Mouse (Mus musculus) left cerebral cortex, adult 18-20 months (tissue): Measurements from ENCODE around the gene Sos1. TPM values are rescaled to one million over a fixed set of nuclear protein-coding genes. Genes with fewer than 3 reads are reported as not detected.

ENCODE experiments used
- DNase-seq, 2 experiments: peaks; one replicate each; pipeline ENCODE4 v3.0.0; 2021 to 2022; ENCODE audit warnings: low spot score in 2 of 2, mixed read lengths in 1 of 2
- long read RNA-seq, 2 experiments: library from polyadenylated mRNA; stranded (forward); transcript quantifications; one replicate each; pipeline ENCODE4 v2.0.0; 2021
- total RNA-seq, 2 experiments: library from RNA; stranded (reverse); gene quantifications; 2 replicates each; pipeline ENCODE4 v1.2.3; 2021

Sos1 gene
- total RNA-seq, result 10 to 100 TPM; 33.7 to 35.4 TPM
- long read RNA-seq, experiment 1, full-length matches to known transcripts, result 4 of 10 reads
- long read RNA-seq, experiment 1, partial matches to known transcripts, result 4 of 10 reads
- long read RNA-seq, experiment 1, other reads (novel, unspliced or antisense), result 2 of 10 reads
- long read RNA-seq, experiment 2, full-length matches to known transcripts, result 2 of 2 reads
- long read RNA-seq, experiment 2, partial matches to known transcripts, result 0 of 2 reads
- long read RNA-seq, experiment 2, other reads (novel, unspliced or antisense), result 0 of 2 reads

GRCm38 (mm10) chr17:80480031-80480854 lies at the start of gene Sos1:
TSS of gene Sos1 (minus strand) at chr17:80480453.
- DNase-seq, result peak; percentile 96 to 97

DNA sequence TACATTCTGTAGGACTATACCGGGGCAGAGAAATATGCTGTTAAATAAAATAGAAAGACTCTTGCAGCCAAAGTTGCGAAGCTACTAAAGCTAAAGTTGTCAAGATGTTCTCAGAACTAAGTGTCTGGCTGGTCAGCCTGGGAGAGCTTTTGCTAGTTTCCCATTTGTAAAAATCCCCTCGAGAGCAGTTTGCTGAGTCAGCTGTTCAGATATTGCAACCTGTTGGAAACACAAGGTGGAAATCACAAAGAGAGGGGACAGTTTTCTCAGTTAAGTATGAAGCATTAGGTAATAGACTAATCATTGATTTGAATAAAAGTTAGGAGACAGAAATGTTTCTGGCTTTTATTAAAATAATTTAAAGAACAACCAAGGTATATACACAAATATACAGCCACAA lies 43.0 kb upstream of the Sos1 start:
- DNase-seq, result no peak

DNA sequence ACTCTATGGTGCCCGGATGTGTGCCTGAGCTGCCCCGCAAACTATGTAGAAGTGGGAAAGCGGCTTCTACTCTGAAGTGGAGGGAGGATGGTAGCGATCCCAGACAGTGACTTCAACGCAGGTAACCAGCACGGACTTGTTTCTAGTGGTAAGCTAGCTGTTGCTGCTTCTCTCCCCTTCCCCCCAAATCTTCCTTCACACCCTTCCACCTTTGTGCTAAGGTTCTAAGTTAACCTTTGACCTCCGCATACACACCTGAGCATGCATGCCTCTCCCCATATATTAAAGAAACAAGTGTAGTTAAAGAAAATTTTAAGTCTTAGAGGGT lies 41.9 kb upstream of the Sos1 start:
- DNase-seq, result no peak

GRCm38 (mm10) chr17:80521521-80522228 lies 41.4 kb upstream of the Sos1 start:
- DNase-seq, result no peak

DNA sequence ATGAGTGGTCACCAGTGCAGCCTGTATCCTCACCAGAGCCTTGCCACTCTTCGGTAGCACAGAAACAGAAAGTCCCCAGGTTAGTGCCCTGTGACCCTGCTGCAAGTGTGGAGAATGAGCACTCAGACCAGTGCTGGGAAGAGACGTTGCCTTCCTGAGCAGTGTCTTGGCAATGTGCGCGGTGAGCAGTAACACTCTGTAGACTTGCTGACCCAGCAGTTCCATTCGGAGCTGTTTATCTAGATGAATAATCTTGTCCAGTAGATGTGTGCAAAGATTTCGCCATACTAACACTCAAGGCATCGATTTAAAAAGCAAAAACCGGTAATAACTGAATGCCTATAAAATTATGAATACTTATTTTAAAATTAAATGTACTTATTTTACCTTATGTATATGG lies 40.3 kb upstream of the Sos1 start:
- DNase-seq, result no peak

GRCm38 (mm10) chr17:80518811-80519210 lies 38.6 kb upstream of the Sos1 start:
- DNase-seq, result no peak

DNA sequence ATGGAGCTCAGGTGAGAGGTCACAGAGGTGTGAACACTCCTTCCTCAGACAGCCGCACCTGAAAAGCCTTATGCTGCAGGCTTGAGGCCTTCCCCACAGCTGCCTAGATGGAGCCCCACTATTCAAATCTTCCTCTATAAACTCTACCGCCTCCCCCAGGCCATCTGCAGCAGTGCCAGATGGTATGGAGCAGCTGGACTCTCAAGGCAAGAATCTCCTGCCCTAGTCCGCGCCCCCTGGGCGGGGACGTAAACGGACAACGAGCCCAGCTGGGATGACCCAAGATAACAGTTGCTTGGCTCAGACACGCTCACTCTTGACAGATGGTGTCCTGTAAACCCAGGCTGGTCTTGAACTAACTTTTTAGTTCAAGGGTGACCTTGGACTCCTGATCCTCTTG lies 37.0 kb upstream of the Sos1 start:
- no peak for DNase-seq

- no peak for DNase-seq
Measured at GRCm38 (mm10) chr17:80515956-80516355, 35.7 kb upstream of the Sos1 start.

DNA sequence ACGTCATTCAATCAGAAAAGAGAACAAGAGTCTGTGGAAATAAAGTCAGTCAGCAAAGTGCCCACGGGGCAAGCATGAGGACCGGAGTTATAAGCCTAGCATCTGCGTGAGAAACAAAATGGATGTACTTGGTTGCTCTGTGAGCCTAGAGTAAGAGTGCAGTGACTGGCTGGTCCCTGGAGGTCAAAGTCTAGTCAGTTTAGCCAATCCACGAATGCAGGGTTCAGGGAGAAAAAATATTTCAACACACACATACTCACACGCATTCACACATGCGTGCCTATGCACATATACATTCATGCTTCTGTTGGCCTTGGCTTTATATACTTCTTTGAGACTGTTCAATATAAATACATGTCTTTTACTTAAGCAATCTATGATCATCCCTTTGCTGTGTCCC lies 35.3 kb upstream of the Sos1 start:
- DNase-seq, result no peak

GRCm38 (mm10) chr17:80513766-80514165 lies 33.5 kb upstream of the Sos1 start:
- no peak for DNase-seq

- no peak for DNase-seq
Measured at GRCm38 (mm10) chr17:80510459-80510855, 30.2 kb upstream of the Sos1 start.

DNA sequence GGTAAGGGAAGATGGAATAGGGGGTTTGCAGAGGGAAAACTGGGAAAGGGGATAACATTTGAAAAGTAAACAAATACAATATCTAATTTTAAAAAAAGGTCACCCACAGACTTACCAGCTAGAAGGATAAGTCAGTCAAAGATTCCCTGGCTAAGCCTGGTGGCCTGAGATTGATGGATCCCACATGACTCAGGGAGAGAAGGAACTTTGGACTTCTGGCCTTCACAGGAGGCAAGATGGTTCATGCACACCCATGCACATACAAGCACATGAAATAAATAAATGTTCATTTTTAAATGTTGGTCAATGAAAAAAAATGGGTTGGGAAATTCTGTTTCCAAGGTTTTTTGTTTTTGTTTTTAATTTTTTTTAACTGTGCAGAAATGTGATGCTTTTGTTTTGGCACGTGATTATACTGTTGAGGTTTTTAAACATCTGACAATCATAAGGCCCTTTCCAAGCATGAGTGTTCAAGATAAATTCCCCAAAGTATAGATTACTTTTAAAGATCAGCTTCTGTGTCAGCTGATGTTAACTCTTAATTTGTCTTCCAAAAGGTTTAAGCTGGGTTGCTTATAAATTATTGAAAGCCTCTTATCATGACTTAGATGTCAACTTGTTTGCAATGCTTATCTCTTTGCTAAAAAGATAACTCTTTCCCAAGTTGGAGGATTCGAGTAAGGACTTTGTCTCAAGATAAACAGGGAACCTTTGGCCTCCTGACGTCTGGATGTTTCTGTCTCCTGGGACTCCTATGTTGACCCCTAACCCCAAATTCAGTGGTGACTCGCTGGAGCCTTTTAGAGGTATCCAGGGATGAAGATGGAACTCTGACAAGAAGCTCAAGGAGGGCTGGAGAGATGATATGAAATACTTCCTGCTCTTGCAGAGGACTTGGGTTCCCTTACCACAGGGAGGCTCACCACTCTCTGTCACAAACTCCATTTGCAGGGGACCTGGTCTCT lies 29.5 kb upstream of the Sos1 start:
- DNase-seq, result no peak

DNA sequence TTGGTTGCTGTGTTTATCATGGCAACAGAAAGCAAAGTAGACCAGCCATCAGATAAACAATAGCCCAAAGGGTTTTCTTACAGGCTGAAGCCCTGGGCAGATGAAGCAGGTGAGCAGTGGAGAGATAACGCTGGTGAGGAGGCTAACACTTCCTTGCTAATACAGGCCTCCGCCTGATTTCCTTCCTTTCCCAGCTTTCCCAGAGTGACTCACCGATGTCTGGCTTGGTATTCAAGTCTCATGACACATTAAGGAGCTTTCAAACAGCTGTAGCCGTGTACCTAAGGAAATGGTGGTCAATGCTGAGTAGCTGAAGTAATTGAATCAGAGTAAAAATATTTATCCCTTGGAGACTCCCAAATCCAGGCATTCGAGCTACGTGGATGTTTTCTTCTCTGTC lies 25.5 kb upstream of the Sos1 start:
- DNase-seq, result no peak

DNA sequence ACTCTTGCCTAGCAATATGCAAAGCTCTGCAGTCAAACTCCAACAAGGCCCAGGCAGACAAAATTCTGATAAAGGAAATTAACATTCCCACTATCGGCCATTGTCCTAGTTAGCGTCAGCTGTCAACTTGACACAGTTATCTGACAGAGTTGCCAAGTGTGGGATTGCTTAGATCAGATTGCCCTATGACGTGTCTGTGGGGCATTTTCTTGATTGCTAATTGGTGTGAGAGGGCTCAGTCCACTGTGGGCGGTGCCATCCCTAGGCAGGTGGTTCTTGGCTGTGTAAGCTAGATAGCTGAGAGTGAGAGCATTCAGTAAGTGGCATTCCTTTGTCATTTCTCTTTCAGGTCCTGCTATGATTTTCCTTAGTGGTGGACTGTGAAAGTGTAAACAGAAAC lies 25.1 kb upstream of the Sos1 start:
- no peak for DNase-seq

DNA sequence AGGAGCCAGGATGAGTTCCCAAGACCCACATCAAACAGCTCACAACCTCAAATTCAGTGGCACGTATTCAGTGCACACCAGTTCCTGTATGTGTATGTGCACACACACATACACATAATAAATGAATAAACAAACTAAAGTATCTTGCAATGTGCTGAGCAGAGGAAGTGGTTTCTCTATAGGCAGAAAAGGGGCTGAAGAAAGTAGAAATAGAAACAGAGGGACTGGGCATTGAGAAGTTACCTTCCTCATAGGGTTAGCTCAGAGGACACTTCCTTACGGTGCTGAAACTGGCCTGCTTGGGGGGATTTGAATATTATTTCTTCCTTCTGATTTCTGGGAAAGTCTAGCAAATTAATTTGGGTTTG lies 21.5 kb upstream of the Sos1 start:
- no peak for DNase-seq

DNA sequence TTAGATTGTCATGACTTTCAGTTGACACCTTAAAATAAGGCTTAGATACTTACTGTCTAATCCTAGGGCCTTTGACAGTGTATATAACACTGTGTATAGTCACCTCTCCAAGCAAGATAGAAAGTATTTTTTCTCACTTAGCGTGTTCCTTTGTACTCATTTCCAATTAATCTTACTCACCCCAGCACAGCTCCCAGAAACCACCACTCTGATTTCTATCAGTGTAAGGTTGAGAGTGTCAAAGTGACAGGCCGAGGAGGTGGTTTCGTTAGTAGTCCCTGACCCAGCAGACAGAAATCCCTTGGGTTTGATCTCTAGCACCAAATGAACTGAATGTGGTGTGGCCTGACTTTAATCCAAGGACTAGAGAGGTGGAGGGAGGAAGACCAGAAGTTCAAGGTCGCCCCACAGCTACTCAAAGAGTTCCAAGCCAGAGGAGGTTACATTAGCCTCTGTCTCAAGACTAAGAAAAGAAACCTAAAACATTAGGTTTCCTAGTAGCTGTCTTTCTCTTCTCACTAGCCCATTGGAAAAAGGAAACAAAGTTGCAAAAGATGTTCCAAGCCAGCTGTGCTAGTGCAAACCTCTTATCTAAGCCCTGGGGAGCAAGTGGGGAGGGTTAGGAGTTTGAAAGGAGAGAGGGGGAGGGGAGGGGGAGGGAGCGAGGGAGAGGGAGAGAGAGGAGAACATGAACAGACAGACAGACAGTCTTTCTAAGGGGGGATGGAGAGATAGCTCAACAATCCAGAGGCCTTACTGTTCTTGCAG lies 21.0 kb upstream of the Sos1 start:
- no peak for DNase-seq

GRCm38 (mm10) chr17:80500025-80500424 lies 19.8 kb upstream of the Sos1 start:
- DNase-seq, result no peak

DNA sequence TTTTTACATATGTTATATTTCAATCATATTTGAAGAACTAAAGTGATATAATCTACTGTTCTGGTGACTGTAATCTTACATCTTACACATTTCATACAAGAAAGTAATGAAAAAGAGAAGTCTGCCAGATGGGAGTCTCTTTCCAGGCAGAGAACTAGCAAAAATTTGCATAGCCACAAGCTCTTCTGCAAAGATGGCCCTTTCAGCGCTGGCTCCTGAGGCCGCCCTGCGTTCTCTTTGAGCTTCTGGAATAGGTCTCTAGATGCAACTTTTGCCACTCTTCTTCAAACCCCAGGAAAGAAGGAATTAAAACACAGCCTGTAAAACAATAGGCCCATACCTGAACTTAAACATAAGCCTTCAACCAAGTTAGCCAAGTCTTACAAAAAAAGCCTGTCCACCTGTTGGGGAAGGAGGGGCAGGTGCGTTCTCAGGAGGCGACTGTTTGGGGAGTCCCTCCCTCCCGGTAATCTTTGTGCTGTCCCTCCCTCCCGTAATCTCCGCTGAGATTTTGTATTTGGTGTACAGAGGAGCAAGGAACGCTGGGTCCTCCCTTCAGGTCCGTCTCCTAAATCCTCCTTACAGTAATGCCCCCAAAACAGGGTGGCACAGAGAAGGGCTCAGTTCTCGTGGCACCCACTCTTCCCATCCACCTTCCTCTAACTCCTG lies 18.5 kb upstream of the Sos1 start:
- no peak for DNase-seq

- DNase-seq, result no peak
Measured at GRCm38 (mm10) chr17:80497183-80497601, 16.9 kb upstream of the Sos1 start.
